Mouse (Mus musculus) embryo, embryonic 11.5 days (tissue): ENCODE results near the gene Lrrn2.

Experiments used
- DNase-seq: peaks from one replicate; pipeline ENCODE4 v3.0.0-alpha.2; 2012; ENCODE audit warnings: low read depth, low spot score

The Lrrn2 gene

GRCm38 (mm10) chr1:132885701-132886100 lies 5.6 kb downstream of the Lrrn2 start:
- DNase-seq, result no peak

- no peak for DNase-seq
Observed at GRCm38 (mm10) chr1:132886626-132887025, 6.6 kb downstream of the Lrrn2 start.

GRCm38 (mm10) chr1:132888811-132889210 lies 8.7 kb downstream of the Lrrn2 start:
- DNase-seq, result no peak

DNA sequence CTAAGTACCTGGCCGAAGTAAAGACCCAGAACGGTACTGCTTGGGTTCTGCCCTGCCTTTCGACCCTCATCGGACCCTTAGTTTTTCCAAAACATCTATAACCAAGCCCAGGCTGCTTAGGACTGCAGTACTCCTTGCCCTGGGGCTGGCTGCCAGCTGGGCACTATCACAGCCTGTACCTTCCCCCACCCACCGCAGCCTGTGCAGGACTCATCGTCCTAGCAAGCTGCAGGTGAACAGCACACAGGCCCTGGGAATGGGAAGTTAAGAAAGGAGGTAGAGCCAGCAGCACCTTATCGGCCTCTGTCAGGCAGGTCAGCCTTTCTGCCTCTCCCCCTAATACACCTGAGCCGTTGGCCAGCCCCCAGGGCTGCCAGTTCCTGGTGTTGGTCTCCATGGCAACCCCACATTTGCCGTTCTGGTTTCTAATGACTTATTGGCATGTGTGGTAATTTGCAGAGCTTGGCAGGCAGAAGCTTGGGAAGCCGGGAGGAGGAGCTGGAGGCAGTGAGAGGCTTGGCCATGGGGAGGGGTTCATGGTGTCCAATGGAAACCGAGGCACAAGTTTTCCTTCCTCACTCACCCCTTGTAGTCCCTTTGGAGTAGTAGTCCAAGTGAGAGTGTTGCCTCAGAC lies 10.2 kb downstream of the Lrrn2 start:
- no peak for DNase-seq

GRCm38 (mm10) chr1:132892065-132892464 lies 12.0 kb downstream of the Lrrn2 start:
- DNase-seq, result no peak

DNA sequence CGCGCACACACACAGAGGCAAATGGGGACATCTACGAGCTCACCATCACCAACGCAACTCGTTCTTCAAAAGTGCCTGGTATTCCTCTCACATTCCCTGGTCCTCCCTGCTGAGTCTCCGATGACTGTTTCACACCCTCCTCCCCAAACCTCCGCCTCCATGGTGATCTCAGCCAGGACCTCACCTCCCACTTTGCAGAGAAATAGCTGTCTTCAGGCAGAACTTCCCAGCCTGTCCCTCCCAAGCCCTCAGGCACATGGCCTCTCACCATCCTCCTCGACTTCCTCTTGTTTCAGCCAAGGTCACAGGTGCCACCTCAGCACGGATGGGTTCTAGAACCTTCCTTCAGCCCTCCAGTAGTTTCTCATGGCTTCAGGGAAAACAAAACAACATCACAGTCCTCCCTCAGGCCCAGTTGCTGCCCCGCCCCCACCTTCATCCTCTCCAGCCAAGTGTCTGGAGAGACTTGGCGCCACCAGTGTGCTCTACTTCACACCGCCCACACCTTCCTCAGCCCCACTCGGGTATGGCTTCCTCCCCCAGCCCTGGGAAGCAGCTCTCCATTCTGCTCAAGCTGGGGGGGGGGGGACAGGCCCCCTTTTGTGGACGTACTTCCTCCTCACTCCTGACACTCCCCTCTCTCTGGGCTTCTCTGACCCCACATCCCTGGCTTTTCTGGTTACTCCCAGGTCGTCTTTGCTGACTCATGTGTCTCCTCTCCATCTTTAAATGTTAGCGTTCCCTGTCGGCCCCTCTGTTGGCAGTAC lies 13.4 kb downstream of the Lrrn2 start:
- no peak for DNase-seq

GRCm38 (mm10) chr1:132899029-132899428 lies 19.0 kb downstream of the Lrrn2 start:
- DNase-seq, result no peak

GRCm38 (mm10) chr1:132899626-132900025 lies 19.6 kb downstream of the Lrrn2 start:
- DNase-seq, result no peak

DNA sequence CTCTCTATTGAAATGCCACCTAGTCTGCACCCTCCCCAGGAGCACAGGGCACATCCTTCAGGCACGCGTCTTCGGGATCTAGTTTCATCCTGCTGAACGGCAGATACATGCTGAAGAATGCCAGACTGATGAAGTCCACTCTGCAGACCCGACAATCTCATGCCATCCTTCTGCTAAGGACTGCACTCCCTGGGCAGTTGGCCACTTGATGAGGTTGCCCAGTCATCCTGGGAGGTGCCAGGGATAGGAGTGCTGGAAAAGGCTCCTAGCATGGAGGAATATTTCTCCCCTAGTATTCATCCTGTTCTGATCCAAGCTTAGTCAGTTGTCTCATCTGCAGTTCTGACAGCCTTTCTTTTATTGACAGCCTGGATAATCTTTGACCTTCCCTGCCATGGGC lies 20.9 kb downstream of the Lrrn2 start:
- no peak for DNase-seq

DNA sequence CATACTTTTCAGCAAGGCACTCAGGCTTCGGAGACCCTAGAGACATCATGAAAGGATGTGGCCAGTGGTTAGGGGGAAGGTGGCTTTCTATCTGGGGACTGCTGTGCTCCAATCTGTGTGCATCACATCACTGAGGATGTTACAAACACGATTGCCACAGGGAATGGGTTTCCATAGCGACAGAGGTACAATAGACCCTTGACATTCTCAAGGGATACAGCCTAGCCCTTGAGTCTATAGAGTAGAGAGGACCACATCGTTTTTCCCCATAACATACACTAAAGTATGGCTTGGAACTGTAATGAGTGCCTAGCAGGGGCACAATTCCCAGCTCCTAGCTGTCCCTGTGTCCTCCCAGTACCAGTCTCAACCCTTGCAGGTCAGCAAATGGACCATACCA lies 23.4 kb downstream of the Lrrn2 start:
- DNase-seq, result no peak

- no peak for DNase-seq
Observed at GRCm38 (mm10) chr1:132909090-132909489, 29.0 kb downstream of the Lrrn2 start.

- DNase-seq, result no peak
Observed at GRCm38 (mm10) chr1:132909951-132910350, 29.9 kb downstream of the Lrrn2 start.

GRCm38 (mm10) chr1:132910414-132911041 lies 30.5 kb downstream of the Lrrn2 start:
- DNase-seq, result no peak

DNA sequence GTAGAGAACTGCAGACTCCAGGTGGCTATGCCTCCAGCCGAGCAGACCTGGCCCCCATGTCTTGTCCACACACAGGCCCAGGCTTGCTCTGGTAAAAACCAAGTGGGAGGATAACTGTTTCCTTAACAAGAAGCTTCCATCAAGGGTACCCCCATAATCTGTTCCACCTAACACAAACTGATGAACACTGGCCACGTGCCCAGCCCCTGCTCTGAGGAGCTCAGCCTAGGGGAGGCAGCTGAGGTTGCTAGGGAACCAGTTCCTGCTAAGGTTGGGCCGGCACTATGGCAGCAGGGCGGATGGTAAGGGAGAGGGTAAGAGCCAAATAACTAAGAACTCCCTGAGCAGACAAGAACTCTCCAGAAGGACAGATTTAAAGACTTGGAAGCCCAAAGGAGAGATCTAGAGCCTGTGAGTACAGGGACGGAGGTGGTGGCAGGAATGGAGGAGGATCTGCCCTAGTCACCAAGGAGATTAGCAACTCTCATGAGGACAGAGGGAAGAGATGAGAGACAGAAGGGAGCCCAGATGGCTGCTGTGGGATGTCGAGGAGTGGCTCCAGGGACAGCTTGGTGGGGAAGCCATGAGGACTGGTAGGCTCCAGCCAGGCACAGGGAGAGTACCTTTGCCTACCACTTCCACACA lies 35.9 kb downstream of the Lrrn2 start:
- no peak for DNase-seq

- no peak for DNase-seq
Observed at GRCm38 (mm10) chr1:132917554-132917953, 37.5 kb downstream of the Lrrn2 start.

DNA sequence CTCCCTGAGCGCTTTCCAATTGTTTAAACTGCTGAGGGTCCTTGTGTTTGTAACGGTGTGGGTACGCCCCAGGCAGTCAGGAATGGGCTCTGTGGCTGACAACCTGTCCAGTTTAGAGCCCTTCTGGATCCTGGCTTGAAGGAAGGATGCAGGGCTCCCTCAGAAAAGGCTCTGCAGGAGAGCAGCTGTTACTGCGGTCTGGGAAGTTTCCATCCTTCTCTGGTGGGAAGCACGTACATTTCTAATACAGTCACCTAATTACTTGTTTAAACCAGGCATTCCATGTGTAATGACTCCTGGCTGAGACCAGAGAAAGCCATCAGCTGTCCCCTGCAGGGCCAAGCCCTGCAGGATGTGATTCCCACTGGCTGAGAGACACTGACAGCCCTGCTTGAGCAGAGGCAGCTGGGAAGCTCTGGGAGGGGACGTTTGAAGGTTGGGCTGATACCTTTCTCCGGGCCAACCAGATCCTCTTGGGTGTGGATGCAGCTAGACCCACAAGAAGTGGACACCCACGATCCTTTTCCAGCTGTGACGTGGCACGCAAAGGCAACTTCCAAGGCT lies 38.1 kb downstream of the Lrrn2 start:
- DNase-seq, result no peak

- no peak for DNase-seq
Observed at GRCm38 (mm10) chr1:132919258-132919657, 39.2 kb downstream of the Lrrn2 start.

DNA sequence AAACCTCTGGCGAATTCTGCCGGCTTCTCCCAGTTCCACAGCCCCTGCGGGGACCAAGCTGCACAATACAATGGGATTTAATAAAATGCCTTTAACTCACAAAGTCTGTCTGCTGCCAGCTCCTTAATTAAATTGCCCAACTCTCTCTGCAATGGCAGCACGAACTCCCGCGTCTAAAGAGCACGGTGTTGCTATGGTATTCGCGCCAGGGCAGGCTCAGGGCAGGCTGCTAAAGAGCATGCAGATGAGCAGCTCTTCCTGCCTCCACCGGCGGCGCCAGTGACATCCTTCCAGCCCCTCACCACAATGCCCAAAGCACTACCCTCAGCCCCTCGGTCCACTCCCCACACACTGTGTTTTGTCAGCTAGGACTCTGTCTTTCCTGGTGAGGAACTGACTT lies 41.0 kb downstream of the Lrrn2 start:
- DNase-seq, result no peak

DNA sequence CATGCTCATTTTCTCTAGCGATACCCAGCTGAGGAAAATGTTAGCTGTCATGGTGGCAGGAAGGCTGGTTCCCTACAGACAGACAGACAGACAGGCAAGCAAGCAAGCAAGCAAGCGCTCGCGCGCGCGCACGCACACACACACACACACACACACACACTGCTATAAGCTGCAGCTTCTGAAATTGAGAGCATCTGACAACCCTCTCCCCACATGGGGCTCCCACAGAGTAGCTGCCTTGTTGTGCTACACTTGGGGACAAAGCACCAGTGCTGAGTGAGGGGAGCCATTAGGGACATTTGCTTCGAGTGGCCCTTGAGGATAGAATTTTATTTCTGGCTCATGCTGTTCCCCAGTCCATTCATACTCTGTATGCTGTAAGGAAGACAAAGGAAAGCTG lies 42.2 kb downstream of the Lrrn2 start:
- no peak for DNase-seq

- no peak for DNase-seq
Observed at GRCm38 (mm10) chr1:132925270-132925669, 45.2 kb downstream of the Lrrn2 start.

DNA sequence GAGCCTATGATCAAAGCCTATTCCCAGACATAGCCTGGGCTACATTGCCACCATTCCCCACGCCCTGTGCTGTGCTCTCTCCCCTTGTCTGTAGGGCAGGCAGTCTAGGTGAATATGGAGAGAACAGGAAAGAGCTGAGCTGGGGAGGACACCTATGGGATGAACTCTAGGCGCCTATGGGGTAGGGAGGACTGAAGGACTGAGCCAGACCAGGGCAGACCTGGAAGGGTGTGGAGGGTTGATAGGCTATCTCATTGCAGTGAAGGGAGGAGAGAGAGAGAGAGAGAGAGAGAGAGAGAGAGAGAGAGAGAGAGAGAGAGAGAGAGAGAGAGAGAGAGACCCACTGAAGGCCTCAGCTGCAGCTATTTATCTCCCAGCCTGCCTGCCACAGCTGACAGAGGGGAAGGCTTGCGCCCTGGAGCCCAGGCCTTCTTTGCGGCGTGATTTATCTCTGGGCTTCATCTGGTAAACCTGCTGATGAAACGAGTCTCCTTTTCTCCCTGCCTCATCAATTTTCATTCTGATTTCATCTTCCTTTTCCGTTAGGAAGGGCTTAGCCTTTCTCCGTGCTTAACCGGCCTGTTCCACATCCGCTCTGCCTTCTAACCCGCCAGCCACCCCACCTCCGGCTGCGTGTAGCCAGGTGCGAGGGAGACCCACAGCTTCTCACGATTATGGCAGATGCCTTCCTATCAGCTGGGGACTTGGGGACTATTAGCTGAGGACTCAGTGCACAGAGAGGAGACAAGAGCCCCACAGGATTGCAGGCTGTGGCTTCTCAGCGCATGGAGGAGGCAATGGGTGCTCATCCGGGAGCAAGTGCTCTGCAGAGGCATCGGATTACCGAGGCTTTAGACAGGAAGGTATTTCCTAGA lies 48.2 kb downstream of the Lrrn2 start:
- no peak for DNase-seq
